Comparison of ENCODE assay signal across 9 mouse cellular contexts in the genomic region with DNA sequence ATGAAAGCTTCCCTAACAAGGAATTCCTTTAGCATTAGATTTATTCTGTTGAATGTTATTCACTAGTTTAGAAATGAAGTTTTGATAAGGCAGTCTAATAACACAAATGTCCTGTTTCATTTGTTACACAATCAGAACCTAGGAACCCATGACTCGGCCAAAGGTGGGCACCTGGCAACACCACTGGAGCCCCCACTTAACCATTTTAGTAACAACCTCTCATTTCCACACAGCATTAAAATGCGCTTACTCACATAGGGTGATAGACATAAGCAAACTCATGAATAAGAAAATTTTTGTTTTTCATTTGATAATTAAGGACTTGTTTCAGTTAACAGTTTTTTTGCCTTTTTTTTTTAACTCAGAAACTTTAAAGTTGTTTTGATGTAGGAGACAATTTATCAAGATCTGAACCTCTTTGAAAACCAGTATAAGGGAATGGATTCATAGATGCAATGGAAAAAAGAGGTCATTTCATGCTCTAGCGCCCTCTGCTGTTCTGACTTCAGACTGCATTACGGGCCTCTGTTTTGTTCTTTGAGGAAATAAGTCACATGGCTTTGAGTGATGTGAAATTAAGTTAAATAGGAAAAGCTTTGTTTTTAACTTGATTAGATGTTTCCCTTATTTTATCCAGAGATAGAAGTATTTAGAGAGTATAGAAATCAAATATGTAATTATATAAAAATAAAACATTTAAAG. TPM values are rescaled to one million over a fixed set of nuclear protein-coding genes. Genes with fewer than 3 reads are reported as not detected.
DNase-seq lines count a peak whose midpoint lies in the region; ATAC-seq lines count a peak whose summit lies in the region.
"Had no signal": no experiment of that assay in that cellular context is flagged by ENCODE, and none has a peak within 500 bp of the region (broad histone marks: within the 10 kb centered on the region; RNA-seq: fewer than 3 reads in every experiment).

No protein-coding gene starts in this region.

- H3K36me3 ChIP-seq in kidney, embryonic 15.5 days: peaks cover 23% of the 10 kb centered on the region
- no peaks in the 10 kb centered on the region for H3K36me3 ChIP-seq in midbrain, embryonic 11.5 days (ENCODE audit: control insufficient read depth, insufficient read depth, low read length)

- H3K9me3 ChIP-seq in kidney, embryonic 15.5 days (replicated peaks): no peaks in the 10 kb centered on the region
- H3K9me3 ChIP-seq in midbrain, embryonic 11.5 days (ENCODE audit: control insufficient read depth, low read length): no peaks in the 10 kb centered on the region
- H3K9me3 ChIP-seq: embryonic facial prominence, embryonic 13.5 days had no signal

- H3K4me1 ChIP-seq in kidney, embryonic 15.5 days: no peaks in the 10 kb centered on the region
- no peaks in the 10 kb centered on the region for H3K4me1 ChIP-seq in midbrain, embryonic 11.5 days (ENCODE audit: control insufficient read depth, insufficient read depth, low read length)

- intact Hi-C loops in heart, postnatal 10 days (cut with DNase I): no loop called here

- peak; percentile 69 for DNase-seq in kidney, adult 18-20 months
- peak; percentile 53 to 72 for DNase-seq in adrenal gland, adult 18-20 months (ENCODE audit: low spot score in 2 of 2)
- peak; percentile 79 for DNase-seq in embryo, embryonic 10 days (ENCODE audit: low spot score)
- peak; percentile 55 to 76 for DNase-seq in heart, postnatal 10 days
- DNase-seq in layer of hippocampus, postnatal 10 days (ENCODE audit: low spot score in 2 of 2): peak; percentile 74 to 76
- peak; percentile 97 for DNase-seq in midbrain, embryonic 11.5 days (ENCODE audit: low spot score, missing footprints)
- peak; percentile 9 to 41 for DNase-seq in spleen, postnatal 14 days (ENCODE audit: low spot score in 2 of 2)

- no peak overlapping the region for H3K4me2 ChIP-seq in kidney, embryonic 15.5 days
- no peak overlapping the region for H3K4me2 ChIP-seq in midbrain, embryonic 11.5 days
- H3K4me2 ChIP-seq: embryonic facial prominence, embryonic 13.5 days had no signal

- H3K9ac ChIP-seq in kidney, embryonic 15.5 days: no peak overlapping the region
- H3K9ac ChIP-seq in midbrain, embryonic 11.5 days (ENCODE audit: low read length): no peak overlapping the region
- H3K9ac ChIP-seq: embryonic facial prominence, embryonic 13.5 days had no signal

- WGBS in kidney, embryonic 15.5 days: 52% methylated on average over 4 of the region's 4 CpGs
- WGBS in midbrain, embryonic 11.5 days: 51% methylated on average over 4 of the region's 4 CpGs

- H3K27ac ChIP-seq in kidney, embryonic 15.5 days: no peak overlapping the region
- no peak overlapping the region for H3K27ac ChIP-seq in midbrain, embryonic 11.5 days (ENCODE audit: low read depth, low read length)
- H3K27ac ChIP-seq: embryonic facial prominence, embryonic 13.5 days had no signal

- H3K4me3 ChIP-seq in kidney, embryonic 15.5 days (replicated peaks): no peak overlapping the region
- no peak overlapping the region for H3K4me3 ChIP-seq in midbrain, embryonic 11.5 days (ENCODE audit: low read depth, low read length)
- H3K4me3 ChIP-seq: embryonic facial prominence, embryonic 13.5 days had no signal

- no peaks in the 10 kb centered on the region for H3K27me3 ChIP-seq in kidney, embryonic 15.5 days
- H3K27me3 ChIP-seq in midbrain, embryonic 11.5 days (ENCODE audit: control insufficient read depth, insufficient read depth, low read length): no peaks in the 10 kb centered on the region
- H3K27me3 ChIP-seq: embryonic facial prominence, embryonic 13.5 days had no signal

- no peak for ATAC-seq in kidney, embryonic 15.5 days (replicated peaks; ENCODE audit: low FRiP score)
- ATAC-seq in midbrain, embryonic 11.5 days (ENCODE audit: low FRiP score): peak; percentile 67

RNA-seq across cellular contexts. Expression of gene Rnf146, which starts 23.7 kb away (rescaled TPM):
- 52.0 and 60.3 TPM in 2 replicates for polyA plus RNA-seq in kidney, embryonic 15.5 days (2015; fragmentation: Nextera tagmentation; extraction: Ambion mirVana)
- total RNA-seq in adrenal gland, adult 18-20 months (2021): 10 to 100 TPM; 46.6 to 58.6 TPM
- 10 to 100 TPM; 53.4 to 62.0 TPM for total RNA-seq in heart, postnatal 10 days (2021)
- 10 to 100 TPM; 96.7 to 99.8 TPM for total RNA-seq in layer of hippocampus, postnatal 10 days (2021)
- 67.3 and 69.7 TPM in 2 replicates for polyA plus RNA-seq in midbrain, embryonic 11.5 days (2014; fragmentation: Nextera tagmentation; extraction: Ambion mirVana)

RNA-seq across cellular contexts. Expression of gene Echdc1, which starts 25.5 kb away (rescaled TPM):
- polyA plus RNA-seq in kidney, embryonic 15.5 days (2015; fragmentation: Nextera tagmentation; extraction: Ambion mirVana): 30.6 and 34.0 TPM in 2 replicates
- total RNA-seq in adrenal gland, adult 18-20 months (2021): 100 to 1,000 TPM; 169 to 247 TPM
- total RNA-seq in heart, postnatal 10 days (2021): 10 to 100 TPM; 27.9 to 32.3 TPM
- 10 to 100 TPM; 31.2 to 32.6 TPM for total RNA-seq in layer of hippocampus, postnatal 10 days (2021)
- polyA plus RNA-seq in midbrain, embryonic 11.5 days (2014; fragmentation: Nextera tagmentation; extraction: Ambion mirVana): 27.7 and 30.8 TPM in 2 replicates

Comparison
In these comparisons a context has a peak if more than half of its experiments do, and no peak if none do; other contexts are left out.
1. DNase-seq: peak in every context shown above with its lines; median percentile 97 in midbrain, embryonic 11.5 days; 79 in embryo, embryonic 10 days; 75 in layer of hippocampus, postnatal 10 days; 69 in kidney, adult 18-20 months; 66 in heart, postnatal 10 days; 62 in adrenal gland, adult 18-20 months; 25 in spleen, postnatal 14 days.
2. RNA of gene Echdc1, which starts 25.5 kb away (total RNA-seq): 169 to 247 TPM in adrenal gland, adult 18-20 months; 31.2 to 32.6 TPM in layer of hippocampus, postnatal 10 days and 27.9 to 32.3 TPM in heart, postnatal 10 days; every median in the first group is over 4 times any median in the second.